Mouse (Mus musculus): Measurements from ENCODE around the gene Aadacl3. TPM values are rescaled to one million over a fixed set of nuclear protein-coding genes. Genes with fewer than 3 reads are reported as not detected.

Aadacl3 gene
- polyA plus RNA-seq (2012; rRNA removed), result not detected in 2 replicates

DNA sequence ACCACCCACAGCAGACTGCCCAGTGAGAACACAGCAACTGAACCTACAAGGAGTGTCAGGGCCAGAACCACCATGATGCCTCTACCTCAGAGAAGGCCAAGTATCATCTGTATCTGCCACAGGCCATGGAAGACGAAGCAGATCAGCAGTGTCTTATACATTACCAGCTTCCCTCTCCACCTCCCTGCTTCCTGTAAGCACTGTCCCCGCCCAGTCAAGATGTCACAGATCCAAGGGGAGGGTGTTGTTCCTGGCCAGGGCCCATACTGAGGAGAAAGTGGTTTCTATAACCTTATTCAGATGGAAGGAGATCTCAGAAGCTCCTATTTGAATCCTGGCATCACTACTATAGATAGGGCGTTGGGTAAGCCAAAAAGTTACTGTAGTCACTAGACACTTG, at the start of gene Aadacl3:
Gene Aadacl3, minus strand, starts transcription at position 101 of the 400 bp plus-strand sequence.

DNA sequence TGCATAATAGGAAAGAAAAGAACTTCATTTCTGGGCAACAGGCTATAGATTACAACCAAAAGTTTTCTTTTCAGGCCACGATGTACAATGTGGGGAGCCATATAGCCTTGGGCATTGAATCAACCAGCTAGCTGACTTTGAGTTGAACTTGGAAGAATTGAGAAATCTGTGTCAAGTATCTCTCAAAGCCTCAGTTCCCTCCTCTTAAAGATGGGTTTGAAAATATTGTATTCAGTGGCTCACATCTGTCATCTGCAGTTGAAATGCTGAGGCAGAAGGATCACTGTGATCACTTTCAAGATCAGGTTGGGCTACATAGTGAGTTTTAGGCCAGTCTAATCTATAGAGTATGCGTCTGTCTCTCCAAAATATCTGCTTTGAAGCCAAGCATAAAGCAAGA, 10.3 kb downstream of the Aadacl3 start, which contains the start of gene Gm9944:
Gene Gm9944, minus strand, starts transcription at position 101 of the 400 bp plus-strand sequence.

DNA sequence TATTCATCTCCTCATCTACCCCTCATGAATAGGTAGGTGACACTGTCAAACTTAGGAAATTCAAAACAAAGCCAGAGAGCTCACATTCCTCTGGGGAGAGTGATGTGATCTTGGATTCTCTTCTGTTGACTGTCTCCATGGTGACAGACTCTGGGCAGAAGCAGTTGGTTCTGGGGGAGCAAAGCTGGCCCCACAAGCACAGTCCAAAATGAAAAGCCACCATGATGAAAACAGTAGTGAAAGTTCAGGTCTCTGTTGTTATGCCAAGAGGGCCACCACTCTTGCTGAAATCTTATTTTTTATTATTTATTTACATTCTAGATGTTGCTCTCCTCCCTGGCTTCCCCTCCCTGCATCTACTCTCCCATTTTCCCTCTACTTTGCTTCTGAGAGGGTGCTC, 24.9 kb downstream of the Aadacl3 start, which contains the start of gene 1700012P22Rik:
Gene 1700012P22Rik, minus strand, starts transcription at position 101 of the 400 bp plus-strand sequence.

DNA sequence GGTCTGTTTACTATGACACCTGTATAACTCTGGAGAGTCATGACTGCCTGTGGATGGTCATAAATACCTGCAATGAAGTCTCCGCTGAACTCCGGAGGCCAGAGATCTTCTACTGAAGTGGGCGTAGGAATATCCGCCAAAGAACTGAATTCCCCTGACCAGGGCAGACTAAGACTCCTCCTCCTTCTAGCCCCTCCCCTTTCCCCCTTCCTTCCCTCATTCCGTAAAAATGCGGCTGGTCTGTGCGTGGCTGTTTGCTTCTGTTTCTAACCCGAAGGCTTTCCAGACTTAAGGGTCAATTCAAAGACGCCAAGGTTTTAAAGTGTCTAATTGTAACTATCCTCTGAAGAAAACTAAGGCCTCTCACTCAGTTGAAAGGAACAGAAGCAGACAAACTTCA, 55.3 kb downstream of the Aadacl3 start, which contains the start of gene Pramef12:
Gene Pramef12, minus strand, starts transcription at position 175 of the 400 bp plus-strand sequence.

Other genes starting within 250 kb of the Aadacl3 start
- gene Pramel5, start 183.3 kb downstream of the Aadacl3 start, polyA plus RNA-seq (2012; rRNA removed), result not detected in 2 replicates
- not detected in 2 replicates for gene Gm13128, start 133.5 kb downstream of the Aadacl3 start, polyA plus RNA-seq (2012; rRNA removed)
- not detected in 2 replicates for gene Gm13119, start 105.8 kb downstream of the Aadacl3 start, polyA plus RNA-seq (2012; rRNA removed)
- not detected in 2 replicates for gene Pramef20, start 85.8 kb downstream of the Aadacl3 start, polyA plus RNA-seq (2012; rRNA removed)
- gene Pramef12, start 55.3 kb downstream of the Aadacl3 start, polyA plus RNA-seq (2012; rRNA removed), result not detected in 2 replicates
- not detected in 2 replicates for gene 1700012P22Rik, start 25.0 kb downstream of the Aadacl3 start, polyA plus RNA-seq (2012; rRNA removed)
- not detected in 2 replicates for gene Gm9944, start 10.4 kb downstream of the Aadacl3 start, polyA plus RNA-seq (2012; rRNA removed)
- gene 9430007A20Rik, start 56.1 kb upstream of the Aadacl3 start, polyA plus RNA-seq (2012; rRNA removed), result not detected in 2 replicates
- gene Gm13124, start 101.4 kb upstream of the Aadacl3 start, polyA plus RNA-seq (2012; rRNA removed), result not detected in 2 replicates
- gene Aadacl4, start 150.0 kb upstream of the Aadacl3 start, polyA plus RNA-seq (2012; rRNA removed), result not detected in 2 replicates
- gene Gm436, start 222.6 kb upstream of the Aadacl3 start, polyA plus RNA-seq (2012; rRNA removed), result not detected in 2 replicates

Data from liver, embryonic 18 days (tissue).